Mouse (Mus musculus) CH12.LX (cell line): Measurements from ENCODE around the gene Anks1b. TPM values are rescaled to one million over a fixed set of nuclear protein-coding genes. Genes with fewer than 3 reads are reported as not detected.

ENCODE experiments used
- DNase-seq: peaks from one replicate; pipeline ENCODE4 v3.0.0-alpha.2; 2013; ENCODE audit errors: extremely low read depth
- H3K27ac ChIP-seq: 2 replicates; pipeline ENCODE4 v1.5.1; 2012; ENCODE audit warnings: low read depth, mild to moderate bottlenecking, control low read depth, moderate library complexity; ENCODE audit not compliant: insufficient read depth
- H3K27me3 ChIP-seq: replicated peaks from 2 replicates; pipeline ENCODE3; 2012; ENCODE audit warnings: inconsistent platforms
- H3K36me3 ChIP-seq, 2 experiments: replicated peaks in 1 of 2; 2 replicates each; pipeline versions ENCODE3 to v1.6.1; 2012; ENCODE audit warnings: inconsistent platforms in 1 of 2, low read length in 1 of 2, mild to moderate bottlenecking in 1 of 2, mixed read lengths in 1 of 2, moderate library complexity in 1 of 2; ENCODE audit not compliant: control insufficient read depth in 1 of 2, insufficient read depth in 1 of 2
- H3K4me1 ChIP-seq, 2 experiments: 2 replicates each; pipeline ENCODE4 v1.6.1; 2012; ENCODE audit warnings: inconsistent platforms in 1 of 2, moderate library complexity in 1 of 2; ENCODE audit not compliant: insufficient read depth in 2 of 2, control insufficient read depth in 1 of 2
- H3K4me2 ChIP-seq: 2 replicates; pipeline ENCODE4 v1.6.1; 2012; ENCODE audit warnings: low read depth, mild to moderate bottlenecking, control low read depth; ENCODE audit not compliant: poor library complexity, insufficient read depth, severe bottlenecking
- H3K4me3 ChIP-seq, 3 experiments: fragments of 150-350 bp in 1 of 3; sonication (generic) in 1 of 3; replicated peaks in 1 of 3; 2 replicates each; pipeline versions ENCODE3 to v1.5.1; 2011 to 2012; ENCODE audit warnings: low read depth in 2 of 3, low read length in 2 of 3, mild to moderate bottlenecking in 2 of 3, moderate library complexity in 2 of 3, control low read depth in 1 of 3, improper control_type of control experiment in 1 of 3, inconsistent platforms in 1 of 3, mixed read lengths in 1 of 3; ENCODE audit not compliant: poor library complexity in 1 of 3
- H3K79me2 ChIP-seq: replicated peaks from 2 replicates; pipeline ENCODE4 v1.6.1; 2012; ENCODE audit warnings: mild to moderate bottlenecking, moderate library complexity; ENCODE audit not compliant: control insufficient read depth, poor library complexity, insufficient read depth, severe bottlenecking; ENCODE audit errors: extremely low read depth
- H3K9ac ChIP-seq: 2 replicates; pipeline ENCODE4 v1.6.1; 2012; ENCODE audit warnings: low read depth, mild to moderate bottlenecking, control low read depth, moderate library complexity; ENCODE audit not compliant: insufficient read depth
- H3K9me3 ChIP-seq: replicated peaks from 2 replicates; pipeline ENCODE3; 2012; ENCODE audit warnings: low read length, inconsistent platforms, mixed read lengths
- CHD1 ChIP-seq: IDR thresholded peaks from 2 replicates; pipeline ENCODE4 v1.6.1; 2012; ENCODE audit warnings: low read depth, low read length, improper control_type of control experiment, inconsistent platforms
- CHD2 ChIP-seq: IDR thresholded peaks from 2 replicates; pipeline ENCODE4 v1.6.1; 2011; ENCODE audit warnings: low read length, improper control_type of control experiment
- CTCF ChIP-seq, 2 experiments: IDR thresholded peaks in 1 of 2; conservative IDR thresholded peaks in 1 of 2; 2 replicates each; pipeline ENCODE4 v1.5.1; 2011 to 2012; ENCODE audit warnings: low read depth in 2 of 2, low read length in 2 of 2, improper control_type of control experiment in 1 of 2, inconsistent platforms in 1 of 2, mild to moderate bottlenecking in 1 of 2, moderate library complexity in 1 of 2
- E2F4 ChIP-seq: IDR thresholded peaks from 2 replicates; pipeline ENCODE4 v1.6.1; 2011; ENCODE audit warnings: low read depth, low read length, improper control_type of control experiment; ENCODE audit not compliant: insufficient replicate concordance
- EP300 ChIP-seq: IDR thresholded peaks from 2 replicates; pipeline ENCODE4 v1.6.1; 2011; ENCODE audit warnings: low read length, improper control_type of control experiment
- ETS1 ChIP-seq: conservative IDR thresholded peaks from 2 replicates; pipeline ENCODE4 v1.6.1; 2012; ENCODE audit warnings: low read depth, mild to moderate bottlenecking, inconsistent platforms, low read length, improper control_type of control experiment, moderate library complexity
- GABPA ChIP-seq: IDR thresholded peaks from 2 replicates; pipeline ENCODE4 v1.6.1; 2012; ENCODE audit warnings: low read depth, low read length, improper control_type of control experiment, inconsistent platforms; ENCODE audit not compliant: insufficient replicate concordance
- HCFC1 ChIP-seq: IDR thresholded peaks from 2 replicates; pipeline ENCODE4 v1.6.1; 2012; ENCODE audit warnings: low read depth, mild to moderate bottlenecking, inconsistent platforms, low read length, improper control_type of control experiment
- IRF4 ChIP-seq: IDR thresholded peaks from 2 replicates; pipeline ENCODE4 v1.6.1; 2014; ENCODE audit warnings: low read depth, mild to moderate bottlenecking, inconsistent platforms, low read length, improper control_type of control experiment
- JUN ChIP-seq: IDR thresholded peaks from 2 replicates; pipeline ENCODE4 v1.6.1; 2011; ENCODE audit warnings: low read depth, mild to moderate bottlenecking, low read length, improper control_type of control experiment, moderate library complexity; ENCODE audit not compliant: insufficient read depth
- JUND ChIP-seq: conservative IDR thresholded peaks from 2 replicates; pipeline ENCODE4 v1.6.1; 2011; ENCODE audit warnings: low read depth, low read length, improper control_type of control experiment
- KAT2A ChIP-seq: IDR thresholded peaks from 2 replicates; pipeline ENCODE4 v1.6.1; 2012; ENCODE audit warnings: low read length, improper control_type of control experiment, inconsistent platforms; ENCODE audit not compliant: insufficient replicate concordance
- MAFK ChIP-seq: IDR thresholded peaks from 2 replicates; pipeline ENCODE4 v1.6.1; 2011; ENCODE audit warnings: low read length, improper control_type of control experiment; ENCODE audit not compliant: insufficient replicate concordance
- MAX ChIP-seq: IDR thresholded peaks from 2 replicates; pipeline ENCODE4 v1.6.1; 2011; ENCODE audit warnings: low read length, improper control_type of control experiment
- MAZ ChIP-seq: IDR thresholded peaks from 2 replicates; pipeline ENCODE4 v1.6.1; 2012; ENCODE audit warnings: low read depth, mild to moderate bottlenecking, inconsistent platforms, low read length, improper control_type of control experiment, moderate library complexity
- MEF2A ChIP-seq: IDR thresholded peaks from 2 replicates; pipeline ENCODE4 v1.6.1; 2014; ENCODE audit warnings: low read depth, mild to moderate bottlenecking, inconsistent platforms, low read length, improper control_type of control experiment, borderline replicate concordance
- MXI1 ChIP-seq: IDR thresholded peaks from 2 replicates; pipeline ENCODE4 v1.6.1; 2011; ENCODE audit warnings: mild to moderate bottlenecking, low read depth, low read length, improper control_type of control experiment
- MYC ChIP-seq: IDR thresholded peaks from 2 replicates; pipeline ENCODE4 v1.6.1; 2011; ENCODE audit warnings: low read depth, mild to moderate bottlenecking, improper control_type of control experiment, low read length
- NELFE ChIP-seq: IDR thresholded peaks from 2 replicates; pipeline ENCODE4 v1.6.1; 2011; ENCODE audit warnings: low read depth, low read length, improper control_type of control experiment
- NRF1 ChIP-seq: IDR thresholded peaks from 2 replicates; pipeline ENCODE4 v1.6.1; 2014; ENCODE audit warnings: low read depth, mild to moderate bottlenecking, inconsistent platforms, low read length, improper control_type of control experiment, moderate library complexity
- POLR2A ChIP-seq: IDR thresholded peaks from 2 replicates; pipeline ENCODE4 v1.6.1; 2011; ENCODE audit warnings: low read depth, mild to moderate bottlenecking, improper control_type of control experiment, low read length
- RAD21 ChIP-seq: IDR thresholded peaks from 2 replicates; pipeline ENCODE4 v1.6.1; 2011; ENCODE audit warnings: low read depth, mild to moderate bottlenecking, low read length, improper control_type of control experiment, moderate library complexity
- RCOR1 ChIP-seq: conservative IDR thresholded peaks from 2 replicates; pipeline ENCODE4 v1.6.1; 2012; ENCODE audit warnings: low read depth, mild to moderate bottlenecking, inconsistent platforms, low read length, improper control_type of control experiment
- SIN3A ChIP-seq: IDR thresholded peaks from 2 replicates; pipeline ENCODE4 v1.6.1; 2012; ENCODE audit warnings: low read length, improper control_type of control experiment, inconsistent platforms
- SMC3 ChIP-seq: IDR thresholded peaks from 2 replicates; pipeline ENCODE4 v1.6.1; 2011; ENCODE audit warnings: low read depth, low read length, improper control_type of control experiment
- TCF12 ChIP-seq: IDR thresholded peaks from 2 replicates; pipeline ENCODE4 v1.6.1; 2014; ENCODE audit warnings: low read depth, mild to moderate bottlenecking, inconsistent platforms, low read length, improper control_type of control experiment
- UBTF ChIP-seq: IDR thresholded peaks from 2 replicates; pipeline ENCODE4 v1.6.1; 2012; ENCODE audit warnings: low read depth, mild to moderate bottlenecking, inconsistent platforms, low read length, improper control_type of control experiment, moderate library complexity
- USF1 ChIP-seq: IDR thresholded peaks from 2 replicates; pipeline ENCODE4 v1.6.1; 2014; ENCODE audit warnings: low read depth, mild to moderate bottlenecking, inconsistent platforms, low read length, improper control_type of control experiment
- USF2 ChIP-seq: conservative IDR thresholded peaks from 2 replicates; pipeline ENCODE4 v1.6.1; 2011; ENCODE audit warnings: low read depth, low read length, improper control_type of control experiment
- ZC3H11A ChIP-seq: IDR thresholded peaks from 2 replicates; pipeline ENCODE4 v1.6.1; 2012; ENCODE audit warnings: low read depth, mild to moderate bottlenecking, inconsistent platforms, low read length, improper control_type of control experiment
- ZKSCAN1 ChIP-seq: IDR thresholded peaks from 2 replicates; pipeline ENCODE4 v1.6.1; 2012; ENCODE audit warnings: low read depth, inconsistent platforms, low read length, improper control_type of control experiment, borderline replicate concordance
- ZMIZ1 ChIP-seq: IDR thresholded peaks from 2 replicates; pipeline ENCODE4 v1.6.1; 2012; ENCODE audit warnings: low read depth, mild to moderate bottlenecking, inconsistent platforms, low read length, improper control_type of control experiment
- ZNF384 ChIP-seq: IDR thresholded peaks from 2 replicates; pipeline ENCODE4 v1.6.1; 2012; ENCODE audit warnings: low read depth, low read length, improper control_type of control experiment, inconsistent platforms
- dilution Hi-C: fragments of 300-500 bp; cut with MboI; formaldehyde crosslinking; loops from 2 replicates; pipeline ENCODE4 v1.14.3; 2020; ENCODE audit warnings: low sequenced_read_pairs; ENCODE audit not compliant: extremely low pct_unique_long_range_greater_than_20kb, extremely low pct_ligation_motif_present
- in situ Hi-C: fragments of 300-500 bp; cut with MboI; formaldehyde crosslinking; loops from 3 replicates; pipeline ENCODE4 v1.14.3; 2019; ENCODE audit warnings: low sequenced_read_pairs, low pct_ligation_motif_present, low pct_unique_long_range_greater_than_20kb, mixed read lengths
- polyA plus RNA-seq: library from polyadenylated mRNA; unstranded; fragments of >175 nt; gene quantifications from 2 replicates; pipeline ENCODE4 v1.2.1, GENCODE M21; 2012; ENCODE audit warnings: low read depth; ENCODE audit not compliant: insufficient read length
- total RNA-seq, 2 experiments: library from RNA; depleted of rRNA; stranded (reverse); fragments of 300-350 nt in 1 of 2; fragments of >200 nt in 1 of 2; gene quantifications; 2 replicates each; pipeline ENCODE4 v1.2.3; 2012 to 2014

The Anks1b gene
- total and polyA plus RNA-seq, 3 experiments = 0.17 TPM; not detected in 2

GRCm38 (mm10) chr10:90803112-90803511 lies 929.8 kb downstream of the Anks1b start:
- DNase-seq = peak; percentile 44
- Histone ChIP-seq H3K4me2 (0 out of 2 replicates have a peak overlapping the region, but pooled peaks have one; percentile 56), H3K9me3 (no peaks in the 10 kb centered on the region), H3K9ac (no peak overlapping the region), H3K4me1 (peaks cover 0 to 29% of the 10 kb centered on the region in 2 experiments; a peak in 2 of 4 replicates), H3K36me3 (no peaks in the 10 kb centered on the region), H3K4me3 (no peak overlapping the region), H3K27me3 (no peaks in the 10 kb centered on the region), H3K79me2 (no peaks in the 10 kb centered on the region), H3K27ac (no peak overlapping the region)
- dilution Hi-C loops = no loop called here
- in situ Hi-C loops = loop anchor here (10.0 kb wide), 3 partner anchors 62 to 232 kb away; no protein-coding TSS in a partner anchor
- no peak for TF ChIP-seq ETS1
- TF ChIP-seq ZMIZ1 = no peak
- no peak for TF ChIP-seq POLR2A
- TF ChIP-seq USF2 = no peak
- TF ChIP-seq TCF12 = no peak
- TF ChIP-seq USF1 = no peak
- no peak for TF ChIP-seq ZKSCAN1
- TF ChIP-seq RAD21 = peak; percentile 76
- TF ChIP-seq GABPA = no peak
- TF ChIP-seq MAX = no peak
- no peak for TF ChIP-seq HCFC1
- TF ChIP-seq MAFK = no peak
- no peak for TF ChIP-seq MEF2A
- no peak for TF ChIP-seq EP300
- TF ChIP-seq UBTF = no peak
- TF ChIP-seq NRF1 = no peak
- TF ChIP-seq MYC = no peak
- peak; percentile 84 for TF ChIP-seq SMC3
- TF ChIP-seq IRF4 = no peak
- peak in 1 of 2 experiments; percentile 72; a peak in 2 of 4 replicates for TF ChIP-seq CTCF (conservative IDR thresholded peaks at IDR 0.05 in 1 of 2, IDR thresholded peaks at IDR 0.05 in 1 of 2; ENCODE audit: low read depth in 2 of 2, low read length in 2 of 2)
- peak; percentile 17; the same call in 1 of the 2 replicates for TF ChIP-seq ZNF384
- TF ChIP-seq KAT2A = no peak
- TF ChIP-seq JUN = no peak
- 0 out of 2 replicates have a peak, but pooled peaks have one; percentile 21 for TF ChIP-seq ZC3H11A
- TF ChIP-seq MXI1 = no peak
- no peak for TF ChIP-seq RCOR1
- TF ChIP-seq NELFE = no peak
- TF ChIP-seq JUND = no peak
- 0 out of 2 replicates have a peak, but pooled peaks have one; percentile 21 for TF ChIP-seq MAZ
- no peak for TF ChIP-seq SIN3A
- no peak for TF ChIP-seq CHD1
- TF ChIP-seq E2F4 = no peak
- no peak for TF ChIP-seq CHD2
